Mouse (Mus musculus) testis, adult 2 months (tissue): ENCODE measurements around the gene Mtfp1. TPM values are rescaled to one million over a fixed set of nuclear protein-coding genes. Genes with fewer than 3 reads are reported as not detected.
A peak's percentile ranks its signal among the peaks of the same experiment; 100 is the strongest.

Source experiments
- H3K27ac ChIP-seq: fragments of 200-500 bp; 2 replicates; pipeline ENCODE4 v1.5.1; 2012; ENCODE audit warnings: low read depth, low read length; ENCODE audit not compliant: control insufficient read depth, insufficient read depth
- H3K27me3 ChIP-seq: fragments of 200-500 bp; 2 replicates; pipeline ENCODE4 v1.6.1; 2012; ENCODE audit warnings: mild to moderate bottlenecking, low read length, moderate library complexity; ENCODE audit not compliant: control insufficient read depth, insufficient read depth
- H3K36me3 ChIP-seq: fragments of 200-500 bp; 2 replicates; pipeline ENCODE4 v1.6.1; 2012; ENCODE audit warnings: mild to moderate bottlenecking, low read length; ENCODE audit not compliant: control insufficient read depth, insufficient read depth
- H3K4me1 ChIP-seq: fragments of 200-500 bp; 2 replicates; pipeline ENCODE4 v1.6.1; 2012; ENCODE audit warnings: low read length; ENCODE audit not compliant: control insufficient read depth, insufficient read depth
- H3K4me3 ChIP-seq: fragments of 200-500 bp; 2 replicates; pipeline ENCODE4 v1.5.1; 2012; ENCODE audit warnings: low read depth, mild to moderate bottlenecking, low read length, moderate library complexity, mixed read lengths; ENCODE audit not compliant: control insufficient read depth
- CTCF ChIP-seq: fragments of 200-500 bp; IDR thresholded peaks from 2 replicates; pipeline ENCODE4 v1.5.1; 2012; ENCODE audit warnings: low read depth, mild to moderate bottlenecking, inconsistent platforms, low read length, moderate library complexity; ENCODE audit not compliant: control insufficient read depth, insufficient read depth, insufficient replicate concordance
- POLR2A ChIP-seq: fragments of 200-500 bp; IDR thresholded peaks from 2 replicates; pipeline ENCODE4 v1.6.1; 2012; ENCODE audit warnings: low read depth, mild to moderate bottlenecking, inconsistent platforms, low read length, moderate library complexity; ENCODE audit not compliant: control insufficient read depth
- polyA plus RNA-seq: library from polyadenylated mRNA; depleted of rRNA; stranded (reverse); fragments of >200 nt; gene quantifications from 2 replicates; pipeline ENCODE4 v1.2.3, GENCODE M21; 2012; rRNA removed

The Mtfp1 gene
- polyA plus RNA-seq, 1 experiment: 9.0 TPM

GRCm38 (mm10) chr11:4046526-4046925, 48.7 kb downstream of the Mtfp1 start:
- Histone ChIP-seq H3K4me1 (no peaks in the 10 kb centered on the region; the same call in 1 of the 2 replicates), H3K4me3 (no peak overlapping the region), H3K27me3 (no peaks in the 10 kb centered on the region), H3K27ac (no peak overlapping the region), H3K36me3 (no peaks in the 10 kb centered on the region)
- TF ChIP-seq POLR2A: no peak
- no peak for TF ChIP-seq CTCF

GRCm38 (mm10) chr11:4043081-4043480, 52.2 kb downstream of the Mtfp1 start:
- no peak overlapping the region for H3K4me3 ChIP-seq

More at GRCm38 (mm10) chr11:4043081-4043480, 52.2 kb downstream of the Mtfp1 start:
- TF ChIP-seq POLR2A: no peak
- no peak for TF ChIP-seq CTCF
- no peaks in the 10 kb centered on the region for H3K27me3 ChIP-seq
- no peaks in the 10 kb centered on the region for H3K36me3 ChIP-seq
- peak overlapping the region; percentile 32; the same call in 1 of the 2 replicates for H3K27ac ChIP-seq
- H3K4me1 ChIP-seq: no peaks in the 10 kb centered on the region; the same call in 1 of the 2 replicates

Other genes with a start within 250 kb of the Mtfp1 start
- gene Osbp2, start 231.5 kb downstream of the Mtfp1 start, polyA plus RNA-seq: 710 and 768 TPM in 2 replicates
- gene 4921536K21Rik, start 200.3 kb downstream of the Mtfp1 start, polyA plus RNA-seq: 48.4 and 56.7 TPM in 2 replicates
- gene Dusp18, start 200.2 kb downstream of the Mtfp1 start, polyA plus RNA-seq: 28.1 and 30.4 TPM in 2 replicates
- 0.64 and 0.72 TPM in 2 replicates for gene Slc35e4, start 180.8 kb downstream of the Mtfp1 start, polyA plus RNA-seq
- gene Tcn2, start 163.3 kb downstream of the Mtfp1 start, polyA plus RNA-seq: 16.2 and 18.5 TPM in 2 replicates
- 27.1 and 28.5 TPM in 2 replicates for gene Pes1, start 131.5 kb downstream of the Mtfp1 start, polyA plus RNA-seq
- 1.6 TPM in 2 replicates for gene 4930556J24Rik, start 118.7 kb downstream of the Mtfp1 start, polyA plus RNA-seq
- 6.6 and 9.8 TPM in 2 replicates for gene Gal3st1, start 111.8 kb downstream of the Mtfp1 start, polyA plus RNA-seq
- 0.42 and 0.56 TPM in 2 replicates for gene Sec14l4, start 64.0 kb downstream of the Mtfp1 start, polyA plus RNA-seq
- 1.0 and 1.9 TPM in 2 replicates for gene Sec14l3, start 30.6 kb downstream of the Mtfp1 start, polyA plus RNA-seq
- gene Sec14l2, start 28.0 kb upstream of the Mtfp1 start, polyA plus RNA-seq: 2.2 and 4.8 TPM in 2 replicates
- gene Rnf215, start 39.8 kb upstream of the Mtfp1 start, polyA plus RNA-seq: 4.2 and 4.5 TPM in 2 replicates
- 46.5 and 48.8 TPM in 2 replicates for gene Ccdc157, start 64.8 kb upstream of the Mtfp1 start, polyA plus RNA-seq
- gene Sf3a1, start 64.9 kb upstream of the Mtfp1 start, polyA plus RNA-seq: 32.9 and 35.1 TPM in 2 replicates
- gene Tbc1d10a, start 91.3 kb upstream of the Mtfp1 start, polyA plus RNA-seq: 40.6 and 42.1 TPM in 2 replicates
- 7.6 and 7.7 TPM in 2 replicates for gene Castor1, start 122.8 kb upstream of the Mtfp1 start, polyA plus RNA-seq
- not detected in 2 replicates for gene Osm, start 141.0 kb upstream of the Mtfp1 start, polyA plus RNA-seq
- 0.21 and 0.28 TPM in 2 replicates for gene Lif, start 162.1 kb upstream of the Mtfp1 start, polyA plus RNA-seq